Mouse (Mus musculus) erythroblast, embryonic 14.5 days (primary cell): ENCODE results near the gene Selenbp2.
"Not testable (repeated sequence)": the region's sequence is repeated elsewhere in the genome, so short reads cannot be mapped to it uniquely, and the experiment has no call there.

Experiments used
- GATA1 ChIP-seq: IDR thresholded peaks from 2 replicates; pipeline ENCODE4 v1.6.1; 2012; ENCODE audit warnings: low read length, inconsistent platforms, mixed read lengths
- TAL1 ChIP-seq: IDR thresholded peaks from 3 replicates; pipeline ENCODE4 v1.6.1; 2012; ENCODE audit warnings: low read length, inconsistent platforms, mixed read lengths

DNA sequence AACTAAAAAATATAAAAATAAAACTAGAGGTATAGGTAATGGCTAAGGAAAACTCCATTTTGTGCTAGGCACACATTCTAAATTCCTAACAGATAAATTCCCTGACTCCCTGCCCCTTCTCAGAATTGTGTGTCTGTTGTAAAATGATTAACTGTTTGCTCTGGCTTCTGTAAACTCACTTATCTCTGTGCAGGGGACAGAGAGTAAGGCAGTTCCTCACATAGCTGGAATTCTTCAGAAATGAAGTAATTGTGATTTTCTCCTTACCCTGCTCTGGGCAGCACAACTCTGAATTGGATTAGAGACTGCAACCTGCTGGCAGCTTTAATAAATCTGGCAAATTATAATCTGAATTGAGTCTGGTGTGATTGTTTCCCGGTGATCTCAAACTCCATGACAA is 24.9 kb downstream of the Selenbp2 start:
- TF ChIP-seq GATA1, TAL1: not testable (repeated sequence)
